Mouse (Mus musculus) spleen, adult 2 months (tissue): Measurements from ENCODE around the gene Rreb1.

Source experiments
- CTCF ChIP-seq: fragments of 200-500 bp; IDR thresholded peaks from 2 replicates; pipeline ENCODE4 v1.5.1; 2011; ENCODE audit warnings: mild to moderate bottlenecking, inconsistent platforms; ENCODE audit not compliant: insufficient read depth, insufficient read length, insufficient replicate concordance; ENCODE audit errors: extremely low read depth
- POLR2A ChIP-seq: fragments of 200-500 bp; IDR thresholded peaks from 2 replicates; pipeline ENCODE4 v1.6.1; 2011; ENCODE audit warnings: low read depth, low read length, inconsistent platforms

DNA sequence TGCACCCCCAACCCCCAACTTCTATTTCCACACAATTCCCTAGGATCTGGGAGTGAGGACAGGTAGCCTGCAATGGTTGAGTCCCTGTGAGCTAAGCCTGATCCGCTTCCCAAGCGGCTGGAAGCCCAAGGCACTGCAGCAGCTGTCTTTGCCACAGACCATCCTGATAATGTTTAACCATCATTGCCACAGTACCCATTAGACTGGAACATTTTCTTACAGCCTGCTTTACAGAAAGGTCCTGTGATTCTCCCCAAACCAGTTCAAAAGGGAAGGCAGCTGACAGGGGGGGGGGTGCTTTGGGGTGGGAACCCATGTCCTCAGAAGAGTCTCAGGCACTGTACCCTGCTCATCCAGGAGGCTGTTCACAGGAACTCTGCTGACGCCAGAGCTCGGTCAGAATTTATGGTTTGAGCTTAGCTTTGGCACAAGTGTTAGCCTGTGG lies 164.7 kb downstream of the Rreb1 start:
- TF ChIP-seq CTCF (no peak), POLR2A (no peak)
